Mouse (Mus musculus) ovary, postnatal 10 days (tissue): ENCODE measurements around the gene Epn1.
"Not testable (repeated sequence)": the region's sequence is repeated elsewhere in the genome, so short reads cannot be mapped to it uniquely, and the experiment has no call there.

Source experiments
- DNase-seq: peaks from one replicate; pipeline ENCODE4 v3.0.0; 2022; ENCODE audit warnings: low spot score

Gene Epn1

GRCm38 (mm10) chr7:5059421-5059820 lies 20.6 kb upstream of the Epn1 start:
- DNase-seq: no peak

- no peak for DNase-seq
Measured at GRCm38 (mm10) chr7:5060239-5060731, 19.8 kb upstream of the Epn1 start.

GRCm38 (mm10) chr7:5060944-5061773 lies 18.9 kb upstream of the Epn1 start:
- DNase-seq: peak; percentile 98

- DNase-seq: peak; percentile 74
Measured at GRCm38 (mm10) chr7:5061774-5062359, 18.2 kb upstream of the Epn1 start, which contains the start of gene U2af2. U2af2 (plus strand) TSS chr7:5062143.

- DNase-seq: no peak
Measured at GRCm38 (mm10) chr7:5062360-5063001, 17.6 kb upstream of the Epn1 start.

GRCm38 (mm10) chr7:5064886-5065285 lies 15.1 kb upstream of the Epn1 start:
- DNase-seq: no peak

- no peak for DNase-seq
Measured at GRCm38 (mm10) chr7:5073586-5073985, 6.4 kb upstream of the Epn1 start.

GRCm38 (mm10) chr7:5074984-5075383 lies 5.1 kb upstream of the Epn1 start:
- DNase-seq: no peak

- DNase-seq: no peak
Measured at GRCm38 (mm10) chr7:5076931-5077330, 3.1 kb upstream of the Epn1 start.

GRCm38 (mm10) chr7:5079365-5080009 lies 548 bp upstream of the Epn1 start:
- DNase-seq: not testable (repeated sequence)

- DNase-seq: no peak
Measured at GRCm38 (mm10) chr7:5080815-5081214, 780 bp downstream of the Epn1 start.

- no peak for DNase-seq
Measured at GRCm38 (mm10) chr7:5081241-5081640, 1.2 kb downstream of the Epn1 start.

- no peak for DNase-seq
Measured at GRCm38 (mm10) chr7:5081939-5082338, 1.9 kb downstream of the Epn1 start.

- no peak for DNase-seq
Measured at GRCm38 (mm10) chr7:5083325-5084105, 3.5 kb downstream of the Epn1 start.

GRCm38 (mm10) chr7:5085512-5085911 lies 5.5 kb downstream of the Epn1 start:
- no peak for DNase-seq

GRCm38 (mm10) chr7:5086921-5087440 lies 6.9 kb downstream of the Epn1 start:
- DNase-seq: no peak

- no peak for DNase-seq
Measured at GRCm38 (mm10) chr7:5087886-5088285, 7.9 kb downstream of the Epn1 start.

GRCm38 (mm10) chr7:5089853-5090252 lies 9.8 kb downstream of the Epn1 start:
- no peak for DNase-seq

- DNase-seq: no peak
Measured at GRCm38 (mm10) chr7:5091008-5091728, 11.1 kb downstream of the Epn1 start.

- no peak for DNase-seq
Measured at GRCm38 (mm10) chr7:5092381-5092780, 12.3 kb downstream of the Epn1 start.
